Mouse (Mus musculus) hindbrain, postnatal 0 days (tissue): ENCODE data around the gene Gpm6a. TPM values are rescaled to one million over a fixed set of nuclear protein-coding genes. Genes with fewer than 3 reads are reported as not detected.

Experiments used
- ATAC-seq: fragments of 200-750 bp; cut with Nextera tagmentation; 2 replicates; pipeline ENCODE4 v1.8.0; 2017; ENCODE audit warnings: mild to moderate bottlenecking, moderate TSS enrichment, moderate library complexity
- DNase-seq: peaks from one replicate; pipeline ENCODE4 v3.0.0-alpha.2; 2015; ENCODE audit warnings: low spot score
- H3K27ac ChIP-seq: fragments of 300-500 bp; sonication (generic); 2 replicates; pipeline ENCODE4 v1.5.1; 2014; ENCODE audit warnings: mild to moderate bottlenecking
- H3K27me3 ChIP-seq: fragments of 300-500 bp; sonication (generic); 2 replicates; pipeline ENCODE4 v1.6.1; 2014; ENCODE audit warnings: low read length, mixed read lengths; ENCODE audit not compliant: insufficient read depth
- H3K36me3 ChIP-seq: fragments of 300-500 bp; sonication (generic); 2 replicates; pipeline ENCODE4 v1.6.1; 2014; ENCODE audit warnings: low read length, mixed read lengths; ENCODE audit not compliant: insufficient read depth
- H3K4me1 ChIP-seq: fragments of 300-500 bp; sonication (generic); 2 replicates; pipeline ENCODE4 v1.6.1; 2014; ENCODE audit warnings: antibody characterized with exemption, low read length, mixed read lengths; ENCODE audit not compliant: insufficient read depth
- H3K4me2 ChIP-seq: fragments of 300-500 bp; sonication (generic); 2 replicates; pipeline ENCODE4 v1.6.1; 2014; ENCODE audit warnings: low read depth, mild to moderate bottlenecking, low read length, moderate library complexity, mixed read lengths
- H3K4me3 ChIP-seq: fragments of 300-500 bp; sonication (generic); 2 replicates; pipeline ENCODE4 v1.5.1; 2014; ENCODE audit warnings: low read length
- H3K9ac ChIP-seq: fragments of 300-500 bp; sonication (generic); replicated peaks from 2 replicates; pipeline ENCODE4 v1.6.1; 2014; ENCODE audit warnings: mild to moderate bottlenecking, low read length, moderate library complexity, mixed read lengths
- H3K9me3 ChIP-seq: fragments of 300-500 bp; sonication (generic); 2 replicates; pipeline ENCODE4 v1.6.1; 2016; ENCODE audit warnings: low read length, mixed read lengths
- CTCF ChIP-seq: IDR thresholded peaks from 2 replicates; pipeline ENCODE4 v1.5.1; 2016; ENCODE audit warnings: antibody characterized with exemption, control low read depth, low read depth
- WGBS: fragments of 180-500 bp; shearing (Covaris S2); extraction: QIAGEN DNeasy Blood & Tissue Kit; methylation state at CpG from one replicate; pipeline ENCODE4 v1.1.7; 2014; 5-methylcytosine and 5-hydroxymethylcytosine counted together
- polyA plus RNA-seq: library from polyadenylated mRNA; unstranded; fragments of >200 nt; fragmentation: Nextera tagmentation; extraction: Ambion mirVana; gene quantifications from 2 replicates; pipeline ENCODE4 v1.2.1, GENCODE M21; 2015
- total RNA-seq: library from RNA; depleted of rRNA; stranded (reverse); fragments of >200 nt; gene quantifications from 2 replicates; pipeline ENCODE4 v1.2.3, GENCODE M21; 2014; rRNA removed

The Gpm6a gene
- total RNA-seq (709 and 772 TPM in 2 replicates), polyA plus RNA-seq (546 and 548 TPM in 2 replicates)

- H3K4me1 ChIP-seq, result no peaks in the 10 kb centered on the region
Measured at GRCm38 (mm10) chr8:54954741-54955455, at the start of gene Gpm6a. TSS of gene Gpm6a (plus strand) at chr8:54954843.

GRCm38 (mm10) chr8:54912891-54913290 lies 41.8 kb upstream of the Gpm6a start:
- no peak overlapping the region for H3K4me3 ChIP-seq
- DNase-seq (no peak), ATAC-seq (no peak)
- H3K4me1 ChIP-seq, result no peaks in the 10 kb centered on the region
- no peaks in the 10 kb centered on the region for H3K36me3 ChIP-seq
- no peaks in the 10 kb centered on the region for H3K9me3 ChIP-seq
- no peaks in the 10 kb centered on the region for H3K27me3 ChIP-seq
- 95% methylated on average over 2 of the region's 2 CpGs for WGBS
- H3K27ac ChIP-seq, result no peak overlapping the region
- no peak overlapping the region for H3K4me2 ChIP-seq
- H3K9ac ChIP-seq, result no peak overlapping the region
- no peak for TF ChIP-seq CTCF

More at GRCm38 (mm10) chr8:54954741-54955455, at the start of gene Gpm6a:
- Histone ChIP-seq H3K4me2 (peak within 1 kb of the TSS; percentile 58), H3K9ac (peak within 1 kb of the TSS; percentile 93), H3K9me3 (no peaks in the 10 kb centered on the region), H3K36me3 (no peaks in the 10 kb centered on the region), H3K27me3 (no peaks in the 10 kb centered on the region), H3K27ac (peak within 1 kb of the TSS; percentile 97), H3K4me3 (peak within 1 kb of the TSS; percentile 80)
- 5% methylated on average over 13 of the region's 13 CpGs for WGBS
- TF ChIP-seq CTCF, result no peak
- ATAC-seq, result peak; percentile 93
- peak; percentile 93 for DNase-seq

GRCm38 (mm10) chr8:54917710-54918109 lies 36.9 kb upstream of the Gpm6a start:
- 77% methylated on average over 6 of the region's 9 CpGs for WGBS
- Histone ChIP-seq H3K36me3 (no peaks in the 10 kb centered on the region), H3K4me3 (no peak overlapping the region), H3K27ac (no peak overlapping the region), H3K9ac (no peak overlapping the region), H3K4me2 (no peak overlapping the region), H3K4me1 (no peaks in the 10 kb centered on the region), H3K27me3 (no peaks in the 10 kb centered on the region), H3K9me3 (no peaks in the 10 kb centered on the region)
- no peak for ATAC-seq
- no peak for DNase-seq
- no peak for TF ChIP-seq CTCF

GRCm38 (mm10) chr8:54922160-54922855 lies 32.3 kb upstream of the Gpm6a start:
- no peaks in the 10 kb centered on the region for H3K9me3 ChIP-seq
- H3K4me1 ChIP-seq, result no peaks in the 10 kb centered on the region
- H3K36me3 ChIP-seq, result no peaks in the 10 kb centered on the region
- no peak overlapping the region for H3K4me3 ChIP-seq
- ATAC-seq (0 out of 2 replicates have a peak, but pooled peaks have one; percentile 40), DNase-seq (peak; percentile 56)
- WGBS, result 19% methylated on average over 2 of the region's 2 CpGs
- H3K4me2 ChIP-seq, result no peak overlapping the region
- TF ChIP-seq CTCF, result no peak
- no peak overlapping the region for H3K9ac ChIP-seq
- H3K27me3 ChIP-seq, result no peaks in the 10 kb centered on the region
- peak overlapping the region; percentile 42; the same call in 1 of the 2 replicates for H3K27ac ChIP-seq

- H3K4me2 ChIP-seq, result no peak overlapping the region
- ATAC-seq (no peak), DNase-seq (no peak)
- TF ChIP-seq CTCF, result no peak
- no peak overlapping the region for H3K27ac ChIP-seq
- no peaks in the 10 kb centered on the region for H3K9me3 ChIP-seq
- no peak overlapping the region for H3K9ac ChIP-seq
- no peaks in the 10 kb centered on the region for H3K4me1 ChIP-seq
- no peaks in the 10 kb centered on the region for H3K27me3 ChIP-seq
- no peak overlapping the region for H3K4me3 ChIP-seq
- H3K36me3 ChIP-seq, result no peaks in the 10 kb centered on the region
- 87% methylated on average over 3 of the region's 3 CpGs for WGBS
Measured at GRCm38 (mm10) chr8:54924936-54925335, 29.7 kb upstream of the Gpm6a start.

- Histone ChIP-seq H3K27ac (no peak overlapping the region), H3K27me3 (no peaks in the 10 kb centered on the region), H3K9me3 (no peaks in the 10 kb centered on the region), H3K4me3 (no peak overlapping the region), H3K4me1 (no peaks in the 10 kb centered on the region), H3K9ac (no peak overlapping the region), H3K4me2 (no peak overlapping the region), H3K36me3 (no peaks in the 10 kb centered on the region)
- DNase-seq, result no peak
- TF ChIP-seq CTCF, result no peak
- 77% methylated on average over 2 of the region's 2 CpGs for WGBS
- ATAC-seq, result no peak
Measured at GRCm38 (mm10) chr8:54932306-54932705, 22.3 kb upstream of the Gpm6a start.
